Mouse (Mus musculus) induced T-regulatory cell, adult 2 months (primary cell): ENCODE measurements around the gene Dcaf1.

ENCODE experiments used
- DNase-seq: peaks from one replicate; pipeline ENCODE4 v3.0.0-alpha.2; 2012; ENCODE audit warnings: low read depth

Gene Dcaf1

DNA sequence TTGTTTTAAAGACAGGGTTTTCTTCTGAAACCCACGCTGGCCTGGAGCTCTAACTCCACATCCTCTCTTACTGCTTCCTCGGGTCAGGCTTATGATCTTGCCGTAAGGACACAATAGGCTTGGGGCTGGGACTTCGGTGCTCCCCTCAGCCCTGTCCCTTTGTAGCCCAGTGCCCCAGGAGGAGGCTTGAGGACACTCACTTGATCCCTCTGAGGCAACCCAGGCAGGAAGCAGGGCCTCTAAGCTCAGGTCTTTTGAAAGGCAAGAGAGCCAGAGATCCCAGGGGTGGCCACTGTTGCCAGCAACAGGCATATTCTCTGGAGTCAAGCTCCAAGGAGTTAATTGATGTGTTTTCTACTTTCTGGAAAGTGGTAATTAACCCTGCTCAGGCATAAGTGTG lies 57.8 kb downstream of the Dcaf1 start:
- no peak for DNase-seq

GRCm38 (mm10) chr9:106881071-106881755 lies 59.5 kb downstream of the Dcaf1 start:
- DNase-seq = no peak

DNA sequence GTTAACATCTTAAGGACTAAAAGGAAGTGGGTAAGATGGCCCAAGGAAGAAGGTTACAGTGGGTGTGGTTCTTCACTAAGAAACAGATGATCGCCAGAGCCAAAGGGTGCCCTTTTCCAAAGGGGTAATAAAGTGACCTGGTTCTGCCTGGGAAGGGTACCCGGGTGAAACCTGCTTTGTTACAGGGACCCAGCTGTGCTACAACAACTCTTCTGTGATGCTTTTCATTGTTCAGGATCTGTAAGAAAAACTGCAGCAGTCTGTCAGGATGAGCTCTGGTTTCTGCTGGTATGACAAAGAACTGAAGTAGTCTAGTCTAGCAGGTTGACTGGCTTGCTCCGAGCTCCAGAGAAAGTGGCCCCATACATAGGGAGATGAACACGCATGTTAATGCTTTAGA lies 60.5 kb downstream of the Dcaf1 start:
- DNase-seq = no peak

GRCm38 (mm10) chr9:106883085-106883484 lies 61.4 kb downstream of the Dcaf1 start:
- DNase-seq = no peak

GRCm38 (mm10) chr9:106884306-106884705 lies 62.6 kb downstream of the Dcaf1 start:
- DNase-seq = no peak

- no peak for DNase-seq
Measured at GRCm38 (mm10) chr9:106884996-106885900, 63.6 kb downstream of the Dcaf1 start.

GRCm38 (mm10) chr9:106885901-106886731 lies 64.4 kb downstream of the Dcaf1 start:
- peak; percentile 77 for DNase-seq

- DNase-seq = peak; percentile 99
Measured at GRCm38 (mm10) chr9:106886828-106887702, 65.4 kb downstream of the Dcaf1 start, which contains the start of gene Rbm15b. Rbm15b (minus strand) TSS chr9:106887428.

DNA sequence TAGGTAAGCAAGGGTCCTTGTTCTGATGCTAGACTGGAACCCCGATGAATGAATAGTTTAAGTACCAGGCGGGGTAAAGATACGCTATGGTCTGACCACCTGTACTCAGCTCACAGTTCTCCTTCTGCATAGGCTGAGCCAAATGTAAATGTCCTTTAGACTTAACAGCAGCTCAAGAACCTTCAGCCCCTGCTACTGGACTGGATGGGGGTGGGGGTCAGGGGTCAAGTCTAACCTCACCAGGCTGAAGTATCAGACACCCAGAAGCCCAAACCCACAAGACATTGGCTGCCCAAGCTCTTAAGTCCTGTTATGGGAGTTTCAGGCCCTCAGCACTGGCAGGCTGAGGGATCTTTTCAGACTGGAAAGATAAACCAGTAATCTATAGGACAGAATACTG lies 66.7 kb downstream of the Dcaf1 start:
- DNase-seq = no peak

DNA sequence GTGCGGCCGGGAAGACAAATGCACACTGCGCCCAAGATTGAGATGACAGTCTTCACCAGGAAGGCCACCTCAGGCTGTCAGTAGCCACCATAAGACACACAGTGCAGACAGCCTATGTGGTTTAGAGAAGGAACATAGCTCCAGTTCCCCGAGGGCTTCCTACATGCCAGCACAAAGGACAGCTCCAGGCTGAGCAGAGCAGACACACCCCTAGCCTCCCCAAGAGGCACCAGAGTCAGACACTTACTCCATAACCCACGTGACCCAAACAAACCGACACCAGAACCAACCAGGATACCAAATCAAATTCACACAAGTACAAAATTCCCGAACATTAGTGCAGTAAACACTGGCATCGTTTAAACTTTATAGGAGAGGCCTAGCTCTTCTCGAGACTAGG lies 67.6 kb downstream of the Dcaf1 start:
- DNase-seq = no peak

DNA sequence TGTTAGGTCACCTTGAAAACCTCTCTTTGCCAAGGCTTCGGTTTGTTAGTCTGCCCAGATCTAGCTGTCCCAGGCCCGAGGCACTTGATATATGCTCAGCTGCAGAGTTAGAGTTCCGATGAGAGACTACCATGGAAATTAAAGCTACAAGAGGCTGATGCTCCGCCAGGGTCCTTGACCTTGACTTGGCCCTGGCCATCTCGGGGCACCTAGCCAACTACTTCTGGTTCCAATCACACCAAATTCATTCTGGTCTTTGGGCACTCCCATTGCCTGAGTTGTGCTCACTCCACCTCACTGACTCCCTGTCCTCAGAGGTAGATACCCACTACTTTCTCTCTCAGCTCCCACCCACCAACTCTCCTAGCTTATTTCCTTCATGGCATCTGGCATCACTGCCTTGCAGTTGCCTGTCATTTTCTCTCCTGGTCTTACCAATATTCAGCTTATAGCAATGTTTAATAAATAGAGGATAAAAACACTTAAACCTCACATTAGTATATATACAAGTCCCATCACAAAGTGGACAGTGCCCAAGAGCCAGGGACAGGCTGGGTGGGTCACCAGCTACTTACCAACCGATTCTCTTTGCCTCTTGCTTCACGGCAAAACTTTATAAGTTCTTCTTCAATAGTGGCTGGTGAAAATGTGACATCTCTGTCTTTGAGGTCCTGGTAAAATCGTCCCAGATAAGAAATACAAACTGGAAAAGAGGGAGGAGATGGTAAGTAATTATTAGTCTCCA lies 69.0 kb downstream of the Dcaf1 start:
- no peak for DNase-seq

DNA sequence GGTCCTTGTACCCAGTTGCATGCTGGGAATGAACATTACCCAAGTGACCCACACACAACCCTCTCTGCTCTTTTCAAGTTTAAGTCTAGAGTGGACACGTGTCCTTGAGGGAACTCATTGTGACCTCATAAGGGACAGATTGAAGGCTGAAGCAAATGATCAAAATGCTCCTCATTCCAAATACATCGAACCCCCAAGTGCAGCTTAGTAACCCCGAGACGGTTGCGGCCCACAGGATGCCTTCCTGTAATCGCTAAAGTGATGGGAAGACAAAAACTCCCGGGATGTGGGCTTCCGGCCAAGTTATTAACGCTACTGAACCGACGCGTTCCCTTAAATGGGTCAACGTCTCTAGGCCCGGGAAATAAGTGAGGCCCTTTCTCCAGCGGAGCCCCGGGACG lies 69.7 kb downstream of the Dcaf1 start:
- no peak for DNase-seq

DNA sequence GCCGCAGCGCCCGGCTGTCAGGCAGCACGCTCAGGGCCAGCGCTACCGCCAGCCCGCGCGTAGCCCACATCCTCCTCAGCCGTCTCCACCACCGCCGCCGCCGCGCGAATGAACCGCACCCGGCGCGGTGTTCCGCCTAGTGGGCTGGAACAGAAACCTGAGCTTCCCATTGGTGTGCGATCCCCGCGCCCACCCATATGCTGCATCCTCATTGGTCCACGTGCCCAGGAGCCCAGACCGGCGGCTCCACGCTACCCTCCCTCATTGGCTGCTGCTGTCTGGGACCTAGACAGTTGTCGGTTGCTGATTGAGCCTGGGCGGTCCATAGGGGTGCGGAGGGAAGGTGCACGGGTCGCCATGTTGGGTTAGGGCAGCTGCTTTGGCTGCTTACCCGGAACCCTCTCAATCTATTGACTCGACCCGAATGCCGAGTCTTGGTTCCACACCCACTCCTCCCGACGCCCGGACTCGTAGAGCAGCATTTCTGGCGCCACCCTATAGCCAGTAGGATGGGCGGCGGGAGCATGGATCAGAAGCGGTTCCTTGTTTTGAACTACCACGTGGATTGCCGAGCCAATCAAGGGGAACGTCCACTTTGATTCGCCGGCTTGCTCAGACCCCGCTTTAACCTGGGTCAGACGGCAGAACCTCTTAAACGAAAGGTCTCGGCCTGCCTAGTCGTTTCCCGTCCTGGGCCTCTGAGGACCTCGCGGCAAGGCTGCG lies 70.3 kb downstream of the Dcaf1 start, which contains the start of gene Manf:
Manf (minus strand) TSS at position 151 of the 723 bp plus-strand sequence.
- peak; percentile 98 for DNase-seq

DNA sequence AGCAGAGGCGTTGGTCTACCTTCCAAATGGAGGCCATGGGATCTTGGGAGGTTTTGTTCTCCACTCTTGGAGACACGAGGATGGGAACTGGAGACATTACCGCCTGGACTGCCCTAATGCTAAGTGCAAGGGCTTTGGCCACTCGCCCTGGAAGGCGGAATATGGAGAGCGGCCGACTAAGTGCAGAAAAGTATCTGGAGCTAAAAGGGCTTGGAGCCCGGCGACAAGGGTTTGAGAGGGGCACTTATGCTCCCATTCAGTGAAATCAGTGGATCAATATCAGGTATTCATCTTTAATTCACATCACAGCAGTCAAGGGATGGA lies 70.8 kb downstream of the Dcaf1 start:
- DNase-seq = no peak

- no peak for DNase-seq
Measured at GRCm38 (mm10) chr9:106893327-106893726, 71.7 kb downstream of the Dcaf1 start.

DNA sequence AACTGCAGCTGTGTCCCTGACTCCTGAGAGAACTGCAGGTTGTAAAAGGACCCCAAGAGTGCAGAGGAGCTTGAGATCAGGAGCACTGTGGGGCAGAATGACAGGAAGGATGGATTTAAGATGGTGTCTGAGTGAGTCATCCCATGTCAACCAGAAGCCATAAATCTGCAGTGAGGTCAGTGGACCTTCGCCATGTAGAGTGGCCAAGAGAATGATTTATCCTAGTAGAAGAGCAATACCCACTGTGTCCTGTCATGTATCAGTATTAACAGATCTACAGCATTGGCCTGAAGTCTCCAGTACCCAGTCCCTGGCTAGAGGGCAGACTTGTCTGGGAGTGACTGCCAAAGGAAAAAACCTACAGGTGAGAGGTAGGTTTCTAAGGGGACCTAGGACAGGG lies 77.2 kb downstream of the Dcaf1 start:
- no peak for DNase-seq

- DNase-seq = no peak
Measured at GRCm38 (mm10) chr9:106901596-106901995, 79.9 kb downstream of the Dcaf1 start.

GRCm38 (mm10) chr9:106903099-106903790 lies 81.6 kb downstream of the Dcaf1 start:
- DNase-seq = no peak

GRCm38 (mm10) chr9:106903791-106904134 lies 82.1 kb downstream of the Dcaf1 start:
- peak; percentile 73 for DNase-seq

DNA sequence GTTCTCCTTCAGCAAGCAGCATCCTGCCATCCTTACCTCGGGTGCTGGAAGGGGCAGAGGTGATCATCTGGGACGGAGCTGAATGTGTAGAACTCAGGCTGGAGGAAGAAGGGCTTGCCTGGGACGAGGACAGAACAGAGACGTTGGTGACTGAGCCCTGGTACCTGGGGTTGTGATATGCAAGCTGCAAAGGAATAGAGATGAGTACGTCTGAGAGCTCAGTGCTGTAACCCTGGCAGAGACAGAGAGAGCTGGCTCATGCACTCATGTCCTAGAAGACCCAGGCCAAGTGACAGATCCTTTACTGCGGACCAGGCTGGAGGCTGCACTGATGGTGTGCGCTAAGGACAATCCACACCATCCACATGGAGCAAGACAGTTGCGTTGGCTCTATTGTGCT lies 84.9 kb downstream of the Dcaf1 start:
- no peak for DNase-seq
